Mouse (Mus musculus): ENCODE results near the gene Ttll10. TPM values are rescaled to one million over a fixed set of nuclear protein-coding genes. Genes with fewer than 3 reads are reported as not detected.
A peak's percentile ranks its signal among the peaks of the same experiment; 100 is the strongest.

Ttll10 gene
- polyA plus RNA-seq, 1 experiment, result 9.1 TPM

- TF ChIP-seq CTCF (IDR thresholded peaks at IDR 0.05; ENCODE audit: extremely low read depth, insufficient read length, insufficient replicate concordance, low read depth, low read length), result no peak
- TF ChIP-seq POLR2A (IDR thresholded peaks at IDR 0.05; ENCODE audit: low read depth, low read length), result no peak
- no peaks in the 10 kb centered on the region for H3K27me3 ChIP-seq (ENCODE audit: control insufficient read depth, insufficient read depth, low read length)
- H3K4me1 ChIP-seq (ENCODE audit: control insufficient read depth, insufficient read depth, insufficient read length, low read length), result peaks cover 18% of the 10 kb centered on the region; the same call in 1 of the 2 replicates
- WGBS, result 25% methylated on average over 10 of the region's 10 CpGs
- peak overlapping the region; percentile 68 for H3K4me3 ChIP-seq (ENCODE audit: low read depth, low read length)
- peaks cover 13% of the 10 kb centered on the region for H3K36me3 ChIP-seq (ENCODE audit: control insufficient read depth, insufficient read depth, low read length)
- peak overlapping the region; percentile 94 for H3K27ac ChIP-seq (ENCODE audit: insufficient read depth, low read depth, low read length)
These were observed 1.5 kb downstream of the Ttll10 start for GRCm38 (mm10) chr4:156057702-156058101.

GRCm38 (mm10) chr4:156055173-156055572, 4.0 kb downstream of the Ttll10 start:
- Histone ChIP-seq H3K27me3 (ENCODE audit: control insufficient read depth, insufficient read depth, low read length) (no peaks in the 10 kb centered on the region), H3K4me1 (ENCODE audit: control insufficient read depth, insufficient read depth, insufficient read length, low read length) (peaks cover 23% of the 10 kb centered on the region), H3K27ac (ENCODE audit: insufficient read depth, low read depth, low read length) (peak overlapping the region; percentile 94), H3K36me3 (ENCODE audit: control insufficient read depth, insufficient read depth, low read length) (peaks cover 18% of the 10 kb centered on the region), H3K4me3 (ENCODE audit: low read depth, low read length) (peak overlapping the region; percentile 50)
- no peak for TF ChIP-seq POLR2A (IDR thresholded peaks at IDR 0.05; ENCODE audit: low read depth, low read length)
- no peak for TF ChIP-seq CTCF (IDR thresholded peaks at IDR 0.05; ENCODE audit: extremely low read depth, insufficient read length, insufficient replicate concordance, low read depth, low read length)
- 27% methylated on average over 5 of the region's 5 CpGs for WGBS

- TF ChIP-seq CTCF (IDR thresholded peaks at IDR 0.05; ENCODE audit: extremely low read depth, insufficient read length, insufficient replicate concordance, low read depth, low read length) (no peak), POLR2A (IDR thresholded peaks at IDR 0.05; ENCODE audit: low read depth, low read length) (peak; percentile 28; the same call in 1 of the 2 replicates)
- Histone ChIP-seq H3K36me3 (ENCODE audit: control insufficient read depth, insufficient read depth, low read length) (peaks cover 18% of the 10 kb centered on the region), H3K27ac (ENCODE audit: insufficient read depth, low read depth, low read length) (peak overlapping the region; percentile 94), H3K4me1 (ENCODE audit: control insufficient read depth, insufficient read depth, insufficient read length, low read length) (peaks cover 21% of the 10 kb centered on the region), H3K4me3 (ENCODE audit: low read depth, low read length) (peak overlapping the region; percentile 50), H3K27me3 (ENCODE audit: control insufficient read depth, insufficient read depth, low read length) (no peaks in the 10 kb centered on the region)
- WGBS, result 29% methylated on average over 6 of the region's 6 CpGs
These were observed 4.6 kb downstream of the Ttll10 start for GRCm38 (mm10) chr4:156054606-156055005.

GRCm38 (mm10) chr4:156054130-156054529, 5.1 kb downstream of the Ttll10 start:
- TF ChIP-seq CTCF (IDR thresholded peaks at IDR 0.05; ENCODE audit: extremely low read depth, insufficient read length, insufficient replicate concordance, low read depth, low read length), result no peak
- Histone ChIP-seq H3K4me1 (ENCODE audit: control insufficient read depth, insufficient read depth, insufficient read length, low read length) (peaks cover 21% of the 10 kb centered on the region), H3K4me3 (ENCODE audit: low read depth, low read length) (peak overlapping the region; percentile 7; the same call in 1 of the 2 replicates), H3K27me3 (ENCODE audit: control insufficient read depth, insufficient read depth, low read length) (no peaks in the 10 kb centered on the region), H3K36me3 (ENCODE audit: control insufficient read depth, insufficient read depth, low read length) (peaks cover 18% of the 10 kb centered on the region), H3K27ac (ENCODE audit: insufficient read depth, low read depth, low read length) (peak overlapping the region; percentile 98)
- 28% methylated on average over 4 of the region's 4 CpGs for WGBS

- 52% methylated on average over 4 of the region's 4 CpGs for WGBS
- TF ChIP-seq CTCF (IDR thresholded peaks at IDR 0.05; ENCODE audit: extremely low read depth, insufficient read length, insufficient replicate concordance, low read depth, low read length) (no peak), POLR2A (IDR thresholded peaks at IDR 0.05; ENCODE audit: low read depth, low read length) (no peak)
- H3K4me1 ChIP-seq (ENCODE audit: control insufficient read depth, insufficient read depth, insufficient read length, low read length), result peaks cover 21% of the 10 kb centered on the region
- H3K27me3 ChIP-seq (ENCODE audit: control insufficient read depth, insufficient read depth, low read length), result no peaks in the 10 kb centered on the region
- H3K36me3 ChIP-seq (ENCODE audit: control insufficient read depth, insufficient read depth, low read length), result peaks cover 19% of the 10 kb centered on the region
- H3K27ac ChIP-seq (ENCODE audit: insufficient read depth, low read depth, low read length), result peak overlapping the region; percentile 98
- H3K4me3 ChIP-seq (ENCODE audit: low read depth, low read length), result no peak overlapping the region
These were observed 6.1 kb downstream of the Ttll10 start for GRCm38 (mm10) chr4:156053113-156053512.

- WGBS, result 36% methylated on average over 6 of the region's 6 CpGs
- TF ChIP-seq CTCF (IDR thresholded peaks at IDR 0.05; ENCODE audit: extremely low read depth, insufficient read length, insufficient replicate concordance, low read depth, low read length), result no peak
- TF ChIP-seq POLR2A (IDR thresholded peaks at IDR 0.05; ENCODE audit: low read depth, low read length), result no peak
- peaks cover 17% of the 10 kb centered on the region for H3K36me3 ChIP-seq (ENCODE audit: control insufficient read depth, insufficient read depth, low read length)
- peaks cover 21% of the 10 kb centered on the region for H3K4me1 ChIP-seq (ENCODE audit: control insufficient read depth, insufficient read depth, insufficient read length, low read length)
- H3K27me3 ChIP-seq (ENCODE audit: control insufficient read depth, insufficient read depth, low read length), result no peaks in the 10 kb centered on the region
- H3K27ac ChIP-seq (ENCODE audit: insufficient read depth, low read depth, low read length), result no peak overlapping the region
- no peak overlapping the region for H3K4me3 ChIP-seq (ENCODE audit: low read depth, low read length)
These were observed 8.7 kb downstream of the Ttll10 start for GRCm38 (mm10) chr4:156050391-156050980.

- TF ChIP-seq POLR2A (IDR thresholded peaks at IDR 0.05; ENCODE audit: low read depth, low read length) (no peak), CTCF (IDR thresholded peaks at IDR 0.05; ENCODE audit: extremely low read depth, insufficient read length, insufficient replicate concordance, low read depth, low read length) (no peak)
- H3K27ac ChIP-seq (ENCODE audit: insufficient read depth, low read depth, low read length), result no peak overlapping the region
- H3K36me3 ChIP-seq (ENCODE audit: control insufficient read depth, insufficient read depth, low read length), result peaks cover 17% of the 10 kb centered on the region
- H3K4me3 ChIP-seq (ENCODE audit: low read depth, low read length), result no peak overlapping the region
- no peaks in the 10 kb centered on the region for H3K27me3 ChIP-seq (ENCODE audit: control insufficient read depth, insufficient read depth, low read length)
- WGBS, result 22% methylated on average over 3 of the region's 3 CpGs
- H3K4me1 ChIP-seq (ENCODE audit: control insufficient read depth, insufficient read depth, insufficient read length, low read length), result peaks cover 22% of the 10 kb centered on the region
These were observed 9.4 kb downstream of the Ttll10 start for GRCm38 (mm10) chr4:156049779-156050178.

Measured in small intestine, adult 2 months (tissue).